Mouse (Mus musculus): ENCODE measurements around the gene Tbc1d13.

The Tbc1d13 gene
- long read RNA-seq, experiment 1, partial matches to known transcripts: 0 of 7 reads
- long read RNA-seq, experiment 1, other reads (novel, unspliced or antisense): 7 of 7 reads
- long read RNA-seq, experiment 2, partial matches to known transcripts: 0 of 4 reads
- long read RNA-seq, experiment 2, other reads (novel, unspliced or antisense): 4 of 4 reads

DNA sequence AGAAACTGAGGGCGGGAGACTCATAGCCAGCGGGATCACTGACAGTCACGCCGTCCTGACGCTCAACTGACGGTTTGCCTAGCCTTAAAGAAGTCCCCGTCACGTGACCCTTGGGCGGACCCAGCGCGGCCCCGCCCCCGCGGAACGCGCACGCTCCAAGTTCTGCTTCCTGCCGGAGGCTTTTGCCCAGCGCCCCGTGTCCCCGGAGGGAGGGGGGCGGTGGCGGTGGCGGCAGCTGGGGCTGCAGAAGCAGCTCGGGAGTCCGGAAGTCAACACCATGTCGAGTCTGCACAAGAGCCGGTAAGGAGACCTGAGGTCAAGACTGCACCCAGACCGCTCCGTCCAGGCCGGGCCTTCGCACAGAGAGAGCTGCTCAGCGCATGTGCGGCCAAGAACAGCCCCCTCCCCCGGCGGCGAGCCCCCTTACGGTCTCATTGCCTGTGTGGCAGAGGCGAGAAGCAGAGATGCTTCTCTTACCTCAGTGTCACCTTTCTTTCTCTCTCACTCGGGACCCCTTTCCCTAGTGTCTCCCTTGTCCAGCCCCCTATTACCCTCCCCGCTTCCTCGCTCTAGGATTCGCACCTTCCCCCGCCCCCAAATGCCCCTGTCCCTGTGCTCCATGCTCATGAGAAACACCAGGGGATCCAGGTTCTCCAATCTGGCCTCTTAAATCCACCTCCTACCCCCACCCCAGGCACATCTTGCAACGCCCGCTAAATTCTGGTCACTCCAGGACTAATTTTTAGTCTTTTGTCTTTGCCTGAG is at the start of gene Tbc1d13:
TSS of gene Tbc1d13 (plus strand) at position 134 of the 765 bp plus-strand sequence.
- intact Hi-C loops (cut with DNase I): no loop called here

DNA sequence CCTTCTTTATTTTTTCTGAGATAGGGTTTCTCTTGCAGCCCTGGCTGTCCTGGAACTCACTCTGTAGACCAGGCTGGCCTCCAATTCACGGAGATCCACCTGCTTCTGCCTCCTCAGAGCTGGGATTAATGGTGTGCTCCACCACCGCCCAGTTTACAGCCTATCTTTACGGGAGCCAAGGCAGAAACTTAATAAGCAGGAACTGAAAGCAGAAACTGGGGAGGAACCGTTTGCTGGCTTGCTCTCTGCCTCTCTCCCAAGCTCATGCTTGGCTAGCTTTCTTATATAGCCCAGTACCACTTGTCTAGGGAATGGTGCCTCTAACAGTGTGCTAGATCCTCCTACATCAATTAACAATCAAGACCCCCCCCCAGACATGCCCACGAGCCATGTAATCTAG is 49.4 kb upstream of the Tbc1d13 start:
- intact Hi-C loops (cut with DNase I): no loop called here

DNA sequence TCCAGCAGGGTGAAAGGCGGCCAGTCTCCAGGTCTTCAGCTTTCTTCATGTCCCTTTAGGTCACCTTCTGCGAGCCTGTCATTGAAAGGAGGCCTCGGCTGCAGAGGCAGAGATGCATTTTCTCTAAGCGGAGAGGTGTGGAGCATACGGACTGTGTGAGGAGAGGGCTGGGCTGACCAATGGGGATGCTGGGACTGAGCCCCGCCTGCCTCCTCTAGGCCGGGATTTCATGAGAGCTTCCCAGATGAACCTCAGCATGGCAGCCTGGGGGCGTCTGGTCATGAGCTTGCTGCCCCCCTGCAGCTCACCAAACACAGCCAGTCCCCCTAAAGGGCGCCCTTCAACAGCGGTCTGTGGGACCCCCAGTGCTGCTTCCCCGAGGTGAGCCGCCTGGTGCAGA is 48.9 kb upstream of the Tbc1d13 start:
- intact Hi-C loops (cut with DNase I): no loop called here

GRCm38 (mm10) chr2:30087310-30087709 is 46.2 kb upstream of the Tbc1d13 start:
- intact Hi-C loops (cut with DNase I): no loop called here

- intact Hi-C loops (cut with DNase I): no loop called here
Observed at GRCm38 (mm10) chr2:30091521-30091920, 42.0 kb upstream of the Tbc1d13 start.

DNA sequence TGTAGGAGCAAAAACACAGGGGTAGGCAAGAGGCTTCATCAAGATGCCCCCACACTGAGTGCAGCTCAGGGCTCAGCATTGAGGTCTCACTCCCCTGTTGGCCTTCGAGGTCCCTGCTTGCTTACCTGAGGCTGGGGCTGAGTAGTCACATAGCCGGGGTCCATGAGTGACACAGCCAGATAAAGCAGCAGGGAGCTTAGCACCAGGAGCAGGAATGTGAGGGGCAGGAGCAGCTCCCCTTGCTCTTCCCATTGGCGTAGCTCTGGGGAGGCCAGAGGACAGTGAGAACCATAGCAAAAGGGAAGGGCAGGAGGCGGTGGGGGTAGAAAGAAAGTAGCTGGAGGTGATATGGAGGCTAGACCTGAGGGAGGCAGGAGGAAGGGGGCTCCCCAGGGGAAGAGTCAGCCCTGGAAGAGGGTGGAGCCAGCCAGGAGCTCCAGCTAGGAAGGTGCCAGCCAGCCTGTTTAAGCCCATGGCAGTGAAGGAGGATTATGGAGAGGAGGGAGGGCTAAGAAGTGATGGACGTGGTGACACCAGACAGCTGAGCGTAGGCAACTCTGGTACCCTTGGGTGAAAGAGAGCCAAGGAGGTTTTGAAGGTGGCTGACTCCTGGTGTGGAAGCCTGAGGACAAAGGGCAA is 41.1 kb upstream of the Tbc1d13 start:
- intact Hi-C loops (cut with DNase I): no loop called here

DNA sequence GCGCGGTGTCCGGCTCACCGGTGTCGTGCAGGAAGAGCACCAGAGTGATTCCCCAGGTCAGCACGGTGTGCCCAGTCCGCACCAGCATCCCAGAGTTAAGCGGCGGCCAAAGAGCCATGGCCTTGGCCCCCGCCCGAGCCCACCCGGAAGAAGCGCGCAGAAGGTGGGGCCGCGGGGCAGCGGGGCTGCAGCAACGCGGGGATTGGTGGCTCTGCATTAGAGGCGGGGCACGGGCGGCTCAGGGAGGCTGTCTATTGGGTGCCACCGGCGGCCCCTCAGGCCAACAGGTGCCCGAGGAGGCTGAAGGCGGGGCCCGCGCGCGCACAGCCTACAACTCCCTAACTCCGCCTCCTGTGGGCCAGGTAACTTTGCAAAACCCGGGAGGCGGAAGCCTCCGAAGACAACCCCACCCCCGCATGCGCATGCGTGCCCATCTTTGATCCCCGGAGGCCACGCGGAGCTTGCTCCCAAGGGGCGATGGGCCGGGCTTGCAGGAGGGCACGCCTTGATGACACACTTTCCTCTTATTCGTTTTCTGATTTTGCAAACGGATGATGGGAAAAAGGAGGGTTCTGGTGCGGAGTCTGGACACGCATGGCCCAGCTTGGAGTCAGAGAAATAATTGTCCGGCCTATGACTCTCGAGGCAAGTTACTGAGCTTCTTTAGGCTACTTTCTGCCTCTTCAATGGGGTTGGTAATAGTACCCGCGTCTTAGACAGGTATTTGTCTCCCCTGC is 39.9 kb upstream of the Tbc1d13 start, which contains the start of gene Zdhhc12:
TSS of gene Zdhhc12 (minus strand) at position 178 of the 737 bp plus-strand sequence.
- intact Hi-C loops (cut with DNase I): no loop called here

GRCm38 (mm10) chr2:30094208-30094588 is 39.3 kb upstream of the Tbc1d13 start:
- intact Hi-C loops (cut with DNase I): no loop called here

- intact Hi-C loops (cut with DNase I): loop anchor here (2.0 kb wide), 1 partner anchor 53 kb away; no protein-coding TSS in a partner anchor
Observed at GRCm38 (mm10) chr2:30095882-30096527, 37.5 kb upstream of the Tbc1d13 start.

- intact Hi-C loops (cut with DNase I): no loop called here
Observed at GRCm38 (mm10) chr2:30100214-30100613, 33.3 kb upstream of the Tbc1d13 start.

DNA sequence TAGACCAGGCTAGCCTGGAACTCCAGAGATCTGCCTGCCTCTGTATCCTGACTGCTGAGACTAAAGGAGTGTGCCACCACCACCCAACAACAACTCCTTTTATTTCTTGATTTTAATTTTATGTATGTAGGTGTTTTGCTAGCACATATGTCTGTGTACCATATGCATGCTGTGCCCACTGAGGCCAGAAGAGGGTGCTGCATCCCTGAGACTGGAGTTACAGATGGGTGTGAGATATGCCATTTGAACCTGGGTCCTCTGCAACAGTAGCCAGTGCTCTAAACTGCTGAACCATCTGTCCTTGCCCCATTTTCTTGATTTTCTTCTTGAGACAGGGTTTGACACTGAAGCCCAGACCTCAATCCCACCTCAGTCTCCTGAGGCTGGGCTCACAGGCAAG is 27.2 kb upstream of the Tbc1d13 start:
- intact Hi-C loops (cut with DNase I): no loop called here

DNA sequence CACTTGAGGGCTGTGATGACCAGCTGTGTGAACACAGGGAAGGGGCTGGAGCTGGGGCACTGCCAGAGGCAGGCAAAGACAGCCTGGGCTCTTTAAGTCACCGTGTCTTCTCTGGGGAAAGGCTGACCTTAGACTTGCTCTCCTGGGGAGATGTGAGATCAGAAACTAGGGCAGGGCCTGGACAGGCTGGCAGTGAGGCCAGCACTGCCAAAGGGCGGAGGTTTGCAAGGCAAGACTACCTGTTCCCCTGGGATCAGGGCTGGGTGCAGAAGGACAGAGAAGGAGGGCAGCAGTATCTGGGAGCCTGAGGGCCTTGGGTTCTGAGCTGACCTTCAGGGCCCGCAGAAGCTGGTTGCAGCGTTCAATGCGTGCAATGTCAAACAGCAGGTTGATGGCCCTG is 25.9 kb upstream of the Tbc1d13 start:
- intact Hi-C loops (cut with DNase I): no loop called here

DNA sequence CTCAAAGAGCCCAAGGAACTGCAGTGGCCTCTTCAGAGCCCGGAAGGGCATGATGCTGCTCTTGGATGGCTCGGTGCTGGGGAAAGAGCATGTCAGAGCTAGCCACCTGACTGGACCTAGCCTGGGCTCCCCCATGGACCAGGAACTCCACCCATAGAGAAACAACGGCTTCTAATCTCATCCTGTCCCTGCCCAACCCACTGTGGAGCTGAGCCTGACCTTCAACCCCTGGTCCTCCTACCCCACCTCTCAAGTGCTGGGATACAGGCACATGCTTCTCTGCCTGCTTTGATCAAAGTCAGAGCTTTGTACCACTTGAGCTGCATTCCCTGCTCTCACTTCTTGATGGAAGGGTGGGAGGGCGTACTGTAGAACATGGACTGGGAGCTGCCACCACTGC is 25.3 kb upstream of the Tbc1d13 start:
- intact Hi-C loops (cut with DNase I): no loop called here

DNA sequence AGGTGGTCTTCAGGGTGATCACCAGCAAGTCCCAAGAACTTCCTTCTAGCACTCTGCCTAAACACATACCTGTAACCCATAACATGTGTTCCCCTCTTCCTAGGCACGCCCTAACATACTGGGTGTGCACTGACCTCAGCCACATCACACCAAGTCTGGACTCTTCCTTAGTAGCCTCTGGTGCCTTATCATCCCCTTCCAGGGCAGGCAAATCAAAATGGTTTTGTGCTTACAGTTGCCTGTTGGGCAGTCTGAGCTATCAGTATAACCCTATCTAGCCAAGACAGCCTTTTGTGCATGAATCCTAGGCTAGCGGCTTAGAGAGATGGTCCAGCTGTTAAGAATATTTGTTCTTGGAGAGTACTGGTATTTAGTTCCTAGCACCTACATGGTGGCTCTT is 22.0 kb upstream of the Tbc1d13 start:
- intact Hi-C loops (cut with DNase I): no loop called here

DNA sequence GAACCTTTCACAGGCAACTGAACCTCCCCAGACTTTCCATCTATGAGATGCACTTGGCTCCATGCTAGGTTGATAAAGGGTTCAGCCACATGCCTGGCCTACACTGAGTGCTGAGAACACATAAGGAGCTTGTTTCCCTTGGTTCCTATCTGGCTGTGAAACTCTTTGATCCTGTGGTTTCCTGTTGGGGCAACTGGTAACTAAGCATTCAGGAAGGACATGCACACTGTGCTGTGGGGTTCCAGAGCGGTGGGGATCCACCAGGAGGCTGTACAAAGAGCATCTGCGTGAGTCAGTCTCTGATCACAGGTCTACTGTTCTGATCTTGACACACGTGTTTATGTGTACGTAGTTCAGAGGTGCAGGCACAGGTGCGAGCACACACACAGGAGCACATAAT is 21.0 kb upstream of the Tbc1d13 start:
- intact Hi-C loops (cut with DNase I): no loop called here

DNA sequence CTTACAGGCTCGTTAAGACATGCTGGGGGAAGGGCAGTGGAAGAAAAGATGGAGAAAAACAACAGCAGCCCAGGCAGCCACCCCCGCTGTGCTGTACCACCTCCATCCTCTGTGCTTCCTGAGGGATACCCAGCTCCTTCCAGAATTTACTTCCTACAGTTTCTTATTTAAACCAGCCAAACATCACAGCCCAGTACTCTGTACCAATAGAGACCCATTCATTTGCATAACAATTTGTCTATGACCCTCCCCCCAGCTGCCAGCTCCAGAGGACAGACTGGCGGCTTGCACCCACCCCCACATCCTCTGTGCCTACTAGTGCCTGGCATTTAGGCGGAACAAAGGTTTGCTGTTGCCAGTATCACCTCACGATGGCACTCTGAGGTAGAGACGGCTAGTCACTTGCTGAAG is 13.9 kb upstream of the Tbc1d13 start:
- intact Hi-C loops (cut with DNase I): no loop called here

DNA sequence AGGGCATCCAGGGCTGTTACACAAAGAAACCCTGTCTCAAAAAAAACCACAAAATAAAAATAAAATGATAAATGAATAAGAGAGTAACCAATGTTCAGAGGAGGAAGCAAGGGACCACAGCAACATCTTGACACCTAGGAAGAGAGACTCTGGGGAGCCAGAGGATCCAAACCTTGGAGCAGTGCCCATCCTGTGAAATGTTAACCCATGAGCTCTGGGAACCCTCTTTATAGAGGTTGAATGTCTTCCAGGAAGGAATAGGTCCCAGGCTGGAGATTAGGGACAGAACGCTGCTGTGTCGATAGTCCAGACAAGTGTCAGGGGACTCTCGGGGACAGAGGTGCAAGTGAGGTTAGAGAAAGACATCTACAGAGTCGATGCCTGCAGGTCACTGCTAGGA is 13.3 kb upstream of the Tbc1d13 start:
- intact Hi-C loops (cut with DNase I): no loop called here

DNA sequence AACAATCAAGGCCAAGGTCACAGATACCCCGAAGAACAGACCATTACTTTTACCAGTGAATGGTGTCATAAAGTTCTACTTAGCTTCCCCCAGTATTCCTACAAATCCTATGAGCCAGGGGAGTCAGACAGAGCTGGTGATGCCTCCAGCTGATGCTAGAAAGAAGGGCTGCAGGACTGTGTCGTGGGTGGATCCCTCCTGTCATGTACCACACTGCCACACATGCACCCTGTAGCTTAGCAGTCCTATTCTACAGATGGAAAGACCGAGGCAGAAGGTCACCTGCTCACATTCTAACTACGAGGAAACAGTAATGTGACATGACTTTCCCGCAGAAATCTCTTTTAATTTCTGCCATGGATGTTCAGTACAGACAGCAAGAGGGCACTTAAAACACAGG is 10.8 kb upstream of the Tbc1d13 start:
- intact Hi-C loops (cut with DNase I): no loop called here

DNA sequence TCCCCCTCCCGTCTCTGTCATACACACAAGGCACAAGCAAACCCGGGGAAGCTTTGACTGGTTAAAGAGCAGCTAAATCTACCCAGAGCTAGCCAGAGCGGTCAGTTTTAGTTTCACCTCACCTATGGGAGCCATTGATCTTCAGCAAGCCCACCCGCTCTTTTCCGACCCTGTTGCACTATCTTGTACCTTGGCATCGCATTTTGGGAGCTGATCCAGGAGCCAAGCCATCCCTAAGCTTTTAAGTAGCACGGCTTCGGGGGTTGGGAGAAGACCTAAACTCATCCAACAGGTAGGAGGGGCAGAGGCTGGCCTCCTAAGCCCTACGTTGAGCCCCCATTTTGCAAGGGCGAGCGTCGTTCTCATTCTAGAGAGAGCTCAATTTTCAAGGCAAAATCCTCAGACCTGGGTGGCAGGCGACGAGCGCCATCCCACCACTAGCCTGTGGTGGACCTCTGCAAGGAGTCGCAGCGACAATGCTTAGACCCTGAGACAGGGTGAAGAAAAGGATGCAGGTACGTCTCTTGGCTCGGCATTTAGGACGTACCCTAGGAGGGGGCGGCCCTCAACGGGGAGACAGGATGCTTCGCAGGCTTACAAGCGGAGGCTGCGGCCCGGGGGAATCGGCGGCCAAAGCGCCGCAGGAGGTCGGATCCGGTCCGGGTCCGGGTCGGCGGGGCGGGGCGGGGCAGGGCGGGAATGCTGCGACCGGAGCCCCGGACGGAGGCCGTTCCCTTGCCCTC is 9.6 kb upstream of the Tbc1d13 start:
- intact Hi-C loops (cut with DNase I): no loop called here

- intact Hi-C loops (cut with DNase I): loop anchor here (5.0 kb wide), 1 partner anchor 38 kb away; no protein-coding TSS in a partner anchor
Observed at GRCm38 (mm10) chr2:30124472-30125274, 8.9 kb upstream of the Tbc1d13 start, which contains the start of gene Zer1. Gene Zer1, minus strand, starts transcription at chr2:30124585.
